Mouse (Mus musculus) kidney, adult 9 months (tissue): ENCODE data around the gene Pofut2.

ENCODE experiments used
- DNase-seq: peaks from one replicate; pipeline ENCODE4 v3.0.0; 2022

Pofut2 gene

GRCm38 (mm10) chr10:77231861-77232755, 26.9 kb upstream of the Pofut2 start:
- no peak for DNase-seq

- no peak for DNase-seq
These were observed 25.8 kb upstream of the Pofut2 start for GRCm38 (mm10) chr10:77233230-77233629.

GRCm38 (mm10) chr10:77234991-77235616, 23.9 kb upstream of the Pofut2 start:
- DNase-seq = peak; percentile 37

- no peak for DNase-seq
These were observed 21.0 kb upstream of the Pofut2 start for GRCm38 (mm10) chr10:77237795-77238580.

- DNase-seq = peak; percentile 33
These were observed 18.3 kb upstream of the Pofut2 start for GRCm38 (mm10) chr10:77240764-77241163.

GRCm38 (mm10) chr10:77242396-77242795, 16.6 kb upstream of the Pofut2 start:
- no peak for DNase-seq

GRCm38 (mm10) chr10:77242871-77243270, 16.1 kb upstream of the Pofut2 start:
- DNase-seq = no peak

- no peak for DNase-seq
These were observed 15.4 kb upstream of the Pofut2 start for GRCm38 (mm10) chr10:77243572-77244161.

- DNase-seq = no peak
These were observed 14.2 kb upstream of the Pofut2 start for GRCm38 (mm10) chr10:77244777-77245176.

- DNase-seq = no peak
These were observed 12.0 kb upstream of the Pofut2 start for GRCm38 (mm10) chr10:77247048-77247447.

GRCm38 (mm10) chr10:77247707-77248106, 11.3 kb upstream of the Pofut2 start:
- DNase-seq = no peak

GRCm38 (mm10) chr10:77251223-77251783, 7.7 kb upstream of the Pofut2 start:
- DNase-seq = no peak

- DNase-seq = peak; percentile 40
These were observed 7.1 kb upstream of the Pofut2 start for GRCm38 (mm10) chr10:77251784-77252539.

GRCm38 (mm10) chr10:77252790-77253189, 6.2 kb upstream of the Pofut2 start:
- DNase-seq = peak; percentile 84

GRCm38 (mm10) chr10:77255231-77255630, 3.8 kb upstream of the Pofut2 start:
- no peak for DNase-seq

GRCm38 (mm10) chr10:77255676-77256075, 3.3 kb upstream of the Pofut2 start:
- DNase-seq = no peak

GRCm38 (mm10) chr10:77258041-77258590, 902 bp upstream of the Pofut2 start:
- no peak for DNase-seq

GRCm38 (mm10) chr10:77260166-77260875, 1.3 kb downstream of the Pofut2 start:
- no peak for DNase-seq

GRCm38 (mm10) chr10:77266281-77266680, 7.3 kb downstream of the Pofut2 start:
- no peak for DNase-seq

GRCm38 (mm10) chr10:77267027-77267426, 8.0 kb downstream of the Pofut2 start:
- no peak for DNase-seq

GRCm38 (mm10) chr10:77269129-77269528, 10.1 kb downstream of the Pofut2 start:
- no peak for DNase-seq
